Mouse (Mus musculus) fat pad, adult 2 months (tissue): ENCODE measurements around the gene Mrpl45.
"Not testable (repeated sequence)": the region's sequence is repeated elsewhere in the genome, so short reads cannot be mapped to it uniquely, and the experiment has no call there.

Experiments
- DNase-seq: peaks from one replicate; pipeline ENCODE4 v3.0.0-alpha.2; 2011; ENCODE audit warnings: low read depth, low spot score; ENCODE audit errors: extremely low read depth

Gene Mrpl45

GRCm38 (mm10) chr11:97331231-97332190 is 16.0 kb downstream of the Mrpl45 start:
- DNase-seq, result no peak

GRCm38 (mm10) chr11:97333044-97333443 is 17.5 kb downstream of the Mrpl45 start:
- DNase-seq, result no peak

DNA sequence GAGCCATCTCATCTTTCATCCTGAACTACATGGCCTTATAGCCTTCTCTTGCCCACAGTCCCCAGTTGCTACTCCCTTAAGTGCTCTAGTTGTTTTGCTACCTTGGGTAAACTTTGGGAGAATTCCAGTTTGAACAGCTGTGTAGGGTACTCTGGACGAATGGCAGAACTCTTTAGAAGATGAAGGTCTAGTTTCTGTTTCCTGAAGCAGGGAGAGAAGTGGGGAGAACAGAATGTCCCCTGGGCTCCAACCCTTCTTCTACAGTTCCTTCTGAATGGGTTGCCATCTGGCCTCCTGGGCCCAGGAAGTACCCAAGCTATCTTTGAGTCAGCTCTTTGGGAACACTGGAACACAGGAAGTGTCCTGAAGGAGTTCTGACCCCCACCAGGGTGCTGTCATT is 18.4 kb downstream of the Mrpl45 start:
- DNase-seq, result no peak

DNA sequence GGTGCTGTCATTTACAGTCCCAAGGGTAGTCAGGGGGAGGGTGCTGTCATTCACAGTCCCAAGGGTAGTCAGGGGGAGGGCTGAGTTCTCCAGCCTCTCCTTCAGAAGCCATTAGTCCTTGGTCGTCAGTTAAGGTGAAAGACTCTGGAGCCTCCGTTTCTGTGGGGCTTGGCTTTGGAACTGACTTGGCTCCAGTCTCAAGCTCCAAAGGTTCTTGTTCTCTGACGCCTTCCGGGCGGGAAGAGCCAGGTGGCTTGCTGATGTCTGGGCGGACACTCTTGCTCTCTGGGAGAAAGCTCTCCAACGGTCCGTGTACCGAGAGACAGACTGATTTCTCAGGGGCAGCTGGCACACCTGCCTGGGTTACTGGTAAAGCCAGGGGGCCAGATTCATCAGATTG is 18.9 kb downstream of the Mrpl45 start:
- DNase-seq, result no peak

DNA sequence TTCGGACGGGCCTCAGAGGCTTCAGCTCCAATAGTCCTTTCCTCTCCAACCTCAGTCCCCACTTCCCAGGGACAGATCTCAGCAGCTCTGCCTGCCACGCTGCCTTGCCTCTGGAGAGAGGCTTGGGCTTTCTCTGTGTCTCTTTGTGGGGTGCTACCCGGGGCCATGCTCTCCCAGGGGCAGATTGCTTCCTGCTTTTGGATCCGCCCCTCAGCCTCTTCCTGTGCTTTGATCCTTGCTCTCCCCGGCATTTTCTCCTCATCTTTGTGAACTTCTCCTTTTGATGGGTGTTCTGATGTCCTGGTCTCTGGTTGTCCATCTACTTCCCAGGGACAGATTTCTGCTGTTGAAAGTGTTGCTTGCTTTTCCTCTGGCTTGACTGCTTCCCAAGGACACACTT is 20.7 kb downstream of the Mrpl45 start:
- no peak for DNase-seq

DNA sequence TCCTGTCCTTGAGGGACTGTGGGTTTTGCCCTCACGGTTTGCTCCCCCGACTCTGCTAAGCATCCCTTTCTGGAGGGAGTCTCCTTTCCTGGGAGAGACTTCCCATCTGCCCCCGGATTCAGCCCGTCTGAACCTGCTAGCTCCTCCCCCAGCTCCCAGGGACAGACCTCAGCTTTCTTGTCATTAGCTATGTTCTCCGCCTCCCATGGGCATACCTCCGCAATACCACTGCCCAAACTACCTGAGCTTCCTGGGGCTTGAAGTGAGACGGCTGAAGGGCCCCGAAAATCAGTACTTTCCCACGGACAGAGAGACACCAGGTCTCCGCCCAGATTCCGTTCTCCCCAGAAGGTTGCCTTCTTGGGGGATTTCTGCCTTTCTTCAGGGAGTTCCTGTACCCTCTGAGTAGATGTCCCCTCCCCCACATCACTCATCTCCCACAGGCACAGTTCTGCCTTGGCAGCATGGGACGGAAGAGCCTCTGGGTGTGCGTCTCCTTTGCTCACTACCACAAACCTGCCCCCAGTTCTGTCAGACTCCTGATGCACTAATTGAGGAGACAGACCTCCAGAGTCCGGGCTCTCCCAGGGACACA is 21.3 kb downstream of the Mrpl45 start:
- DNase-seq, result no peak

- no peak for DNase-seq
These were observed 21.8 kb downstream of the Mrpl45 start for GRCm38 (mm10) chr11:97337363-97337762.

DNA sequence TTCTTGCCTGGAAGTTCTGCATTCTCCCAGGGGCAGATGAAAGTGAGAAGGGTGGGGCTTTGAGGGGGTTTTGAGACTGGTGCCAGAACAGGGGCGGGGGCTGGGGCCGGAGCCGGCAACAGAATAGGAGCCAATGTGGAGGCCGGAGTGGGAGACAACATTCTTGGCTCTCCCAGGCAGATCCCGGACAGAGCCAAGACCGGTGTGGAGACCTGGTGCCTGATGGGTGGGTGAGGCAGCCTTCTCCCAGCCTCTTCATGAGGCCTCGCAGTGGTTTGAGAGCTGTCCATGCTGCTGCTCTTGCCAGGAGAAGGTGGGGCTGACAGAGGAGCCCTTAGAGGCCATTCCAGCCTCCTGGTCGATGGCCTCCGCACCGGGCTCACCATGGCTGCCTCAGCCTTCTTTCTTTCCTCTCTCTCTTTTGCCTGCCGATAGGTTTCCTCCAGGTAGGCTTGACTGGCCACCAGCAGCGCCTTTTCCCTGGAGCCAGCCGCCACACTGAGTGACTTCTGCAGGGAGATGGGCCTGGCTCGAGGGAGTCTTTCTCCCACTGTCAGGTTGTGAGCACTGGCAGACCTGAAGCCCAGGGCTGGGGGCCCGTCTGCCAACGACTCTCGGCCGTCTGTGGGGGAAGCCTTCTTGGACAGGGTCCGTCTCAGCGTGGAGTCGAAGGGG is 22.9 kb downstream of the Mrpl45 start:
- DNase-seq, result no peak

GRCm38 (mm10) chr11:97338977-97339315 is 23.4 kb downstream of the Mrpl45 start:
- DNase-seq, result no peak

DNA sequence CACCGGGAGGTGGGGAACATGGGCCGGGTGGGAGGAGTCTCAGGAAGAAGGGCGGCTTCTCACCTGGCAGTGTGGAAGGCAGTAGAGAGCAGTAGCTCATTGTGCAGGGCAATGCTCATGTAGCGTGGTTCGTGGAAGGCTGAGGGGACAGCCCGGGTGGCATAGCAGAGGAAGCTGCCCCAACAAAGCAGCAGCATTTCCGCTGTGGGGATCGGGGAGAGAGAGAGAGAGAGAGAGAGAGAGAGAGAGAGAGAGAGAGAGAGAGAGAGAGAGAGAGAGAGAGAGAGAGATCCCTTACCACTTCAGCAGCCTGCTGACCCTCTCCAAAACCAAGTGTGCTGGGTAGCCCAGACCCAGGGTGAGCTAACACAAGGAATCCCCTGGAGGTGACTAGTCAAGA is 27.7 kb downstream of the Mrpl45 start:
- no peak for DNase-seq

- no peak for DNase-seq
These were observed 28.1 kb downstream of the Mrpl45 start for GRCm38 (mm10) chr11:97343619-97344018.

DNA sequence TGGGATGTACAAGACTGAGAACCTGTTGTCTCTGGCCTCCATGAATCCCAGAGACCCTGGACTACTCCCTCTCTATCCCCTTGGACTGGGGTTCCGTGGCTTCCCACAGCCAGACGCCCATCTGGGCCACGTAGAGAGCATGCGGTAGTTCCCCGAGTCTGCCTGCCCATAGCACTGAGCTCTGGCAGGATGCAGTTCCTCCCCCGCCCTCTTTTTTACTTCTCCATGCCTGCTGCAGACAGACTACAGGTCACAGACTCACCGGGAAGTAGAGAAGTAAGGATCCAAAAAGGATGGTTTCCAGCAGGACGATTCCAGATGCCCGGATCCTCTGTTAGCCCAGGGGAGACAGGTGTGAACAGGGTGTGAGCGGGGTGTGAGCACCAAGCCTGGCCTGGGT is 29.9 kb downstream of the Mrpl45 start:
- no peak for DNase-seq

GRCm38 (mm10) chr11:97346383-97346782 is 30.9 kb downstream of the Mrpl45 start:
- DNase-seq, result no peak

DNA sequence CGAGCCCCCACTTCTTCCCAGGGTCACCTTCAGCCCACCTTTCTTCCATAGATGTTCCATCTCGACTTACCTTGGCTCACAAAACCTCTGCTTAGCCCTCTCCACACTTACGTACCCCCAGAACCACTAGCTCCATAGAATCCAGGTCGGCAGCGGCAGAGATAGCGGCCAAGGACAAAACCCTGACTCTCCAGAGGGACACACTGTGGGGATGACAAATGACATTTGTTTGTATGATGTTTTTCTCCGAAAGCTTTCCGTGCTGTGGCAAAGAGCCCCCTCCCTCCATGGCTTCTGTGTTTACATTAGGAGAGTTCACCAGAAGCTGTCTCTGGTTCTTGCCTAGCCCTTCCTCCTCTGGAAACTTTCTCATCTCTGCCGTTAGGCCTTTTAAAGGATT is 31.8 kb downstream of the Mrpl45 start:
- DNase-seq, result no peak

DNA sequence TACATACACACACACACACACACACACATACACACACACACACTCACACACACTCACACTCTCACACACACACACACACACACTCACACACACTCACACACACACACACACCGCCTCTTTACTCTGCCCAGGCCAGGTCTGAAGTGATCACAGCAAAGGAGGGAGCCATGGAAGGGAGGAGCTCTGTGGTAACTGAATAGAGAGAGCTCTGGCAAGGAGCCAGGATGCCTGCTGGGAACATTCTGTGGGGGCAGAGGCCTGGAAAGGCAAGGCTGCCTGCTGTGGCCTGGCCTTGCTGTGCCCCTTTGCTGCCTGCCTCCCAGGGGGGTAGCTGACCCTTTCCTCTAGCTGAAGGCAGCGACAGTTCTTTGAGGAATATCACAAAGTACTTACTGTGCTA is 34.5 kb downstream of the Mrpl45 start:
- no peak for DNase-seq

DNA sequence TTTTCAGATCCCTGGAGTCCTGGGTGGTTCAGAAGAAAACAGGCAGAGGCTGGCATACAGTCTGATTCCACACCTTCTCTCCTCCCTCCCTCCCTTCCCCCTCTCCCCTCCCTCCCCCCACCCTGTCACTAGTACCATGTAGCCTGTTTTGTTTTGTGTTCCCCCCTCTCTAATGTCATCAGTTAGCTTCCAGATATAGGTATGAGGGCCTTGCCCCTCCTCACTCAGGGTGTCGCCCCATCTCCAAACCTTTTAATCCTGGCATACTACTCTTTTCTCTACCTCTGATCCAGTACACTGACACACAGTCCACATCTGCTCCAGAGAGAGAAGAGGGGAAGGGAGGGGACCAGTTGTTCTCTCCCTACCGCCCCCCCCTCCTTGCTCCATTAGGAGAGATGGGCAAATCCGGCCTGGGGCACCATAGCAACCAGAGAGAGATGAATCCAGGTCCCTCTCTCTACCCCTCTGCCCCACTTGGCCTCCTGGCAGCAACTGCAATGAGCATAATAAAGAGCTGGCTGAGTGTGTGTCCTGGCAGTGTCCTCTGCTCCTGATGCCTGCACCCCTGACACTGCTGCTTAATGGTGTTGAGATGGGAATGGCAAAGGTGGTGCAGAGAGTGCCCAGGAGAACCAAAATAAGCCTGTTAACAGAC is 36.6 kb downstream of the Mrpl45 start, which contains the start of gene Gpr179:
Gene Gpr179 (minus strand): TSS at position 51 of the 658 bp plus-strand sequence.
- DNase-seq, result no peak

- no peak for DNase-seq
These were observed 37.5 kb downstream of the Mrpl45 start for GRCm38 (mm10) chr11:97352935-97353597.

- DNase-seq, result no peak
These were observed 39.1 kb downstream of the Mrpl45 start for GRCm38 (mm10) chr11:97354646-97355045.

DNA sequence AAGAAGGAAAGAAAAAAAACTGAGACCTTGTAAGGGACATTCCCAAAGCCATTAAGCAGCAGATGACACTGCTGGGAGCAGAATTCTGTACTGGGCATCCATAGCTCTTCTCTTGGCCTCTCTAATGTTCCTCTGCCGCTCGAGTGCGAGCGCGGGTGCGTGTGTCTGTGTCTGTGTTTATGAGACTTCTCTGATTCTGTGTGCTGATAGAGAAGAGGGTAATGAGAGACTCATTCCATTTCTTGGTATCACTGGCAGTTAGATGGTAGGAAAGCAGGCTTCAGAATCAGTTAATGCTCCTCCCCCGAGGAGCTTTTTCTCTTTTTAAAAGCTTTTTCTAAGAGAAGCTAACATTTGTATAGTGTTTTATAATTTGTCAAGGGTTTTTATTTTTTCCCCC is 39.7 kb downstream of the Mrpl45 start:
- DNase-seq, result no peak

DNA sequence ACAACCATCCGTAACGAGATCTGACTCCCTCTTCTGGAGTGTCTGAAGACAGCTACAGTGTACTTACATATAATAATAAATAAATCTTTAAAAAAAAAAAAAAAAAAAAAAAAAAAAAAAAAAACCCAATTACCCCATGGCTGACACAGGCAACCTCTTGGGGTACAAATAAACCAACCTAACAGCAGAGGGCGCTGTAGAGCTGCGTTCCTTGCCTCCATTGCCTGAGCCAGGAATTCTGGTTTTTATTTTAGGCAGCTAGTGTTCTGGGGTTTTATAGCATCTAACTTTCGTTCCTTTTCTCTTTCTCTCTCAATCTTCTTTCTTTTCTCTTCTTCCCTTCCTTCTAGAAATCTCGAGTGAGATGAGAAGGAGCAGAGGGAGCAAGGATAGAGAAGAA is 42.1 kb downstream of the Mrpl45 start:
- not testable (repeated sequence) for DNase-seq
